Mouse (Mus musculus): Measurements from ENCODE around the gene Tfcp2.
"Not testable (repeated sequence)": the region's sequence is repeated elsewhere in the genome, so short reads cannot be mapped to it uniquely, and the experiment has no call there.

Gene Tfcp2

GRCm38 (mm10) chr15:100555965-100556364 lies 4.2 kb upstream of the Tfcp2 start:
- DNase-seq, result no peak

- peak; percentile 34 for DNase-seq
These were observed 1.5 kb downstream of the Tfcp2 start for GRCm38 (mm10) chr15:100550280-100550679.

GRCm38 (mm10) chr15:100543651-100544030 lies 8.2 kb downstream of the Tfcp2 start:
- not testable (repeated sequence) for DNase-seq

- DNase-seq, result not testable (repeated sequence)
These were observed 8.7 kb downstream of the Tfcp2 start for GRCm38 (mm10) chr15:100542876-100543650.

- no peak for DNase-seq
These were observed 10.4 kb downstream of the Tfcp2 start for GRCm38 (mm10) chr15:100541426-100541825.

- not testable (repeated sequence) for DNase-seq
These were observed 10.8 kb downstream of the Tfcp2 start for GRCm38 (mm10) chr15:100541001-100541400.

- no peak for DNase-seq
These were observed 12.4 kb downstream of the Tfcp2 start for GRCm38 (mm10) chr15:100539411-100539810.

- peak; percentile 57 for DNase-seq
These were observed 13.9 kb downstream of the Tfcp2 start for GRCm38 (mm10) chr15:100537913-100538312.

GRCm38 (mm10) chr15:100527900-100528299 lies 23.9 kb downstream of the Tfcp2 start:
- DNase-seq, result no peak

- no peak for DNase-seq
These were observed 26.4 kb downstream of the Tfcp2 start for GRCm38 (mm10) chr15:100525405-100525804.

GRCm38 (mm10) chr15:100520306-100520705 lies 31.5 kb downstream of the Tfcp2 start:
- no peak for DNase-seq

- DNase-seq, result no peak
These were observed 36.7 kb downstream of the Tfcp2 start for GRCm38 (mm10) chr15:100515121-100515520.

- no peak for DNase-seq
These were observed 38.4 kb downstream of the Tfcp2 start for GRCm38 (mm10) chr15:100513387-100513786.

- no peak for DNase-seq
These were observed 41.7 kb downstream of the Tfcp2 start for GRCm38 (mm10) chr15:100510072-100510471.

- DNase-seq, result no peak
These were observed 43.2 kb downstream of the Tfcp2 start for GRCm38 (mm10) chr15:100508454-100509167.

GRCm38 (mm10) chr15:100499506-100499905 lies 52.3 kb downstream of the Tfcp2 start:
- not testable (repeated sequence) for DNase-seq

GRCm38 (mm10) chr15:100495102-100495501 lies 56.7 kb downstream of the Tfcp2 start, which contains the start of gene Csrnp2:
Csrnp2 (minus strand) TSS chr15:100495488.
- peak; percentile 95 for DNase-seq

GRCm38 (mm10) chr15:100494647-100495046 lies 57.2 kb downstream of the Tfcp2 start:
- no peak for DNase-seq

GRCm38 (mm10) chr15:100491966-100492365 lies 59.8 kb downstream of the Tfcp2 start:
- no peak for DNase-seq

GRCm38 (mm10) chr15:100489263-100489662 lies 62.5 kb downstream of the Tfcp2 start:
- DNase-seq, result no peak

- DNase-seq, result not testable (repeated sequence)
These were observed 63.5 kb downstream of the Tfcp2 start for GRCm38 (mm10) chr15:100488297-100488696.

- DNase-seq, result no peak
These were observed 64.8 kb downstream of the Tfcp2 start for GRCm38 (mm10) chr15:100487050-100487449.

- DNase-seq, result no peak
These were observed 65.4 kb downstream of the Tfcp2 start for GRCm38 (mm10) chr15:100486450-100486849.

- no peak for DNase-seq
These were observed 66.2 kb downstream of the Tfcp2 start for GRCm38 (mm10) chr15:100485576-100485975.
